Mouse (Mus musculus): ENCODE results near the gene Clp1. TPM values are rescaled to one million over a fixed set of nuclear protein-coding genes. Genes with fewer than 3 reads are reported as not detected.
A peak's percentile ranks its signal among the peaks of the same experiment; 100 is the strongest.

Gene Clp1
- polyA plus RNA-seq, 1 experiment from 2014 or later: 28.9 TPM

MicroRNAs encoded within 50 kb of the gene (microRNA counts, 519-probe panel; counts per million panel counts)
- 5,485 counts per million, percentile 97 among the panel's probes with 10 or more counts for microRNA mmu-miR-130a

Small RNA genes within 50 kb of the gene (microRNA-seq; reads per million reads assigned to microRNA genes)
- 33,040 reads per million, percentile 98 among the genes with 10 or more reads in this experiment for gene Mir130a

Other genes starting within 250 kb of the Clp1 start
- 63.5 and 68.2 TPM in 2 replicates for gene Ctnnd1, start 76.6 kb downstream of the Clp1 start, polyA plus RNA-seq (2014; fragmentation: Nextera tagmentation; extraction: Ambion mirVana)
- 0.39 and 0.45 TPM in 2 replicates for gene Btbd18, start 68.3 kb downstream of the Clp1 start, polyA plus RNA-seq (2014; fragmentation: Nextera tagmentation; extraction: Ambion mirVana)
- 262 and 316 TPM in 2 replicates for gene Selenoh, start 56.6 kb downstream of the Clp1 start, polyA plus RNA-seq (2014; fragmentation: Nextera tagmentation; extraction: Ambion mirVana)
- not detected in 2 replicates for gene Gm28635, start 49.3 kb downstream of the Clp1 start, polyA plus RNA-seq (2014; fragmentation: Nextera tagmentation; extraction: Ambion mirVana)
- gene Med19, start 48.9 kb downstream of the Clp1 start, polyA plus RNA-seq (2014; fragmentation: Nextera tagmentation; extraction: Ambion mirVana): 38.3 and 38.6 TPM in 2 replicates
- 119 and 130 TPM in 2 replicates for gene Tmx2, start 48.2 kb downstream of the Clp1 start, polyA plus RNA-seq (2014; fragmentation: Nextera tagmentation; extraction: Ambion mirVana)
- gene Zdhhc5, start 12.2 kb downstream of the Clp1 start, polyA plus RNA-seq (2014; fragmentation: Nextera tagmentation; extraction: Ambion mirVana): 35.9 and 36.5 TPM in 2 replicates
- 9.3 and 10.7 TPM in 2 replicates for gene Ypel4, start 6.7 kb upstream of the Clp1 start, polyA plus RNA-seq (2014; fragmentation: Nextera tagmentation; extraction: Ambion mirVana)
- gene Gm19426, start 16.3 kb upstream of the Clp1 start, polyA plus RNA-seq (2014; fragmentation: Nextera tagmentation; extraction: Ambion mirVana): 5.1 and 5.9 TPM in 2 replicates
- gene Serping1, start 48.1 kb upstream of the Clp1 start, polyA plus RNA-seq (2014; fragmentation: Nextera tagmentation; extraction: Ambion mirVana): 84.2 and 93.7 TPM in 2 replicates
- 36.2 and 38.0 TPM in 2 replicates for gene Ube2l6, start 71.5 kb upstream of the Clp1 start, polyA plus RNA-seq (2014; fragmentation: Nextera tagmentation; extraction: Ambion mirVana)
- not detected in 2 replicates for gene Smtnl1, start 95.3 kb upstream of the Clp1 start, polyA plus RNA-seq (2014; fragmentation: Nextera tagmentation; extraction: Ambion mirVana)
- 50.2 and 60.2 TPM in 2 replicates for gene Timm10, start 99.6 kb upstream of the Clp1 start, polyA plus RNA-seq (2014; fragmentation: Nextera tagmentation; extraction: Ambion mirVana)
- 19.8 and 21.1 TPM in 2 replicates for gene Slc43a1, start 111.5 kb upstream of the Clp1 start, polyA plus RNA-seq (2014; fragmentation: Nextera tagmentation; extraction: Ambion mirVana)
- 0.59 and 0.74 TPM in 2 replicates for gene Rtn4rl2, start 159.4 kb upstream of the Clp1 start, polyA plus RNA-seq (2014; fragmentation: Nextera tagmentation; extraction: Ambion mirVana)
- 40.4 and 40.5 TPM in 2 replicates for gene Slc43a3, start 209.2 kb upstream of the Clp1 start, polyA plus RNA-seq (2014; fragmentation: Nextera tagmentation; extraction: Ambion mirVana)

All from stomach, embryonic 14.5 days (tissue).